Mouse (Mus musculus): ENCODE data around the gene Smim20.
A peak's percentile ranks its signal among the peaks of the same experiment; 100 is the strongest.

The Smim20 gene

GRCm38 (mm10) chr5:53266931-53267853, at the start of gene Smim20:
Gene Smim20 (plus strand): TSS chr5:53267083.
- peak; percentile 90 for DNase-seq (ENCODE audit: extremely low spot score, low spot score)

GRCm38 (mm10) chr5:53225434-53225833, 41.4 kb upstream of the Smim20 start:
- DNase-seq (ENCODE audit: extremely low spot score, low spot score), result no peak

GRCm38 (mm10) chr5:53230560-53230959, 36.3 kb upstream of the Smim20 start:
- DNase-seq (ENCODE audit: extremely low spot score, low spot score), result no peak

- DNase-seq (ENCODE audit: extremely low spot score, low spot score), result peak; percentile 18
These were observed 31.3 kb upstream of the Smim20 start for GRCm38 (mm10) chr5:53235551-53235950.

GRCm38 (mm10) chr5:53236136-53236535, 30.7 kb upstream of the Smim20 start:
- DNase-seq (ENCODE audit: extremely low spot score, low spot score), result no peak

DNA sequence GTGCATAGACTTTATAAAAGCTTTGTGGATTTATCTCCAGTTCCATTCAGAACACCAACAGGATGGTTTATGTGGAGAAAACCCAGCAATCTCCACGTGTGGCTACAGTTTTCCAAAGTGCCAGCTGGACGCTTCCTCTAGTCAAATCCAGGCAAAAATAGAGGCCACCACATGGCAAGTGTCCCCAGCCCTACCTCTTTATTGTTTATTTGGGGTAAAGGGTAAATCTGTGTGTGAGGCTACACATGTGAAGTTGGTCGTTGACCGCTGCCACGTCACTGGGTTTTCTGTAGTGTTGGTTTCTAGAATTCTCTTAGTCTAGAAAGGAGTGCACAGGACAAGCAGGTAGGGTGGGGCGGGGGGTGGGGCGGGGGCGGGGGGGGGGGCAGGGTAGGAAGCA, 30.1 kb upstream of the Smim20 start:
- DNase-seq (ENCODE audit: extremely low spot score, low spot score), result no peak

GRCm38 (mm10) chr5:53238761-53239160, 28.1 kb upstream of the Smim20 start:
- DNase-seq (ENCODE audit: extremely low spot score, low spot score), result no peak

DNA sequence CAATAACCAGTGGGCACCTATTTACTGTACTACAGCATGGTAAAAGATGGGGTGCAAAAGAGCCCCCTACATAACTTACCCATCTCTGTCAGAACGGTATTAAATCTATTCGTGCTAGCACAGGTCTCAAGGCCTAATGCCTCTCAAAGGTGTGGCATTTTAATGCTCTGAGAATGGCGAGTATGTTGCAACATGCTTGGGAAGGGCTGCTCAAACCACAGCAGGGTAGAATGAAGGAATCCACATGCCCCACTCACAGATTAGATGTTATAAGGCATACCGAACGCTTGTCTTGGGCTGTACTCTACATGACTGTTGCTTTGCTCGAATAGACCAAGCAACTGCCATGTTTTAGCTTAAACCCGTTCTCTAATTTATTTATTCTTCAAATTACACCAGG, 27.7 kb upstream of the Smim20 start:
- no peak for DNase-seq (ENCODE audit: extremely low spot score, low spot score)

- DNase-seq (ENCODE audit: extremely low spot score, low spot score), result no peak
These were observed 26.9 kb upstream of the Smim20 start for GRCm38 (mm10) chr5:53239831-53240440.

DNA sequence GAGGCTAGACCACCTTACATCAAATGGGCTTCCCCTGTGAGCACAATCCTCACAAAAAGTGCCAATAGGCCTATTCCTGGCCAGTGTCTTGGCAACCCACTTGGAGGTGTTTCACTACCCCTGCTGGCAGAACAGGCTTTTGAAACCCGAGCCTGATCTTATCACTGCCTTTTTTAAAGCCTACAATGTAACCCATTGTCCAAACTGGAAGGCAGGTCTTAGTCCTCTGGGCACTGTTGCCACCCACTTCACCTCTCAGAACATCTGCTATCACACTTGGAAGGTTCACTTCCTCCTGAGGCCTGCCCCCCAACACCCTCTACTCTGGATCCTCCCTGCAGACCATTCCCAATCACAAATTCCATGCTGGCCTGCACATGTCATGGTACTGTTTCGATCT, 25.8 kb upstream of the Smim20 start:
- DNase-seq (ENCODE audit: extremely low spot score, low spot score), result no peak

DNA sequence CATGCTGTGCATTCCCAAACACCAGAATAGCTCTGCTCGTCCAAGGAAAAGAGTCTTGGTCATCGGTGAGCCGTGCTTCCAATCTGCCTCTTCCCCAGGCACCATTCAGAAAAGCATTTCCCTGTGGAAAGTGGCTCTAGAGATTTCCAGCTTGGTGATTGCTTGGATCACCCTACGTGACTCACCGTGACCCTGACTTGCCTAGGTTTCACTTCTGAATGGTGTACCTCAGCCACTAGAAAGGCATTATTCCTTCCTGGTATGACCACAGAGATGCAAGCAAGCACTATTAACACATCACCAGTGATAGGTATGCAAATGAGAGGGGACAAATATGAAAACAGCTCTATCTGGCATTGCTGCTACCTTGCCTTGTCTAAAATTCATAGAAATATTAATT, 24.9 kb upstream of the Smim20 start:
- no peak for DNase-seq (ENCODE audit: extremely low spot score, low spot score)

GRCm38 (mm10) chr5:53242865-53243499, 23.9 kb upstream of the Smim20 start:
- no peak for DNase-seq (ENCODE audit: extremely low spot score, low spot score)

- no peak for DNase-seq (ENCODE audit: extremely low spot score, low spot score)
These were observed 22.9 kb upstream of the Smim20 start for GRCm38 (mm10) chr5:53243933-53244332.

DNA sequence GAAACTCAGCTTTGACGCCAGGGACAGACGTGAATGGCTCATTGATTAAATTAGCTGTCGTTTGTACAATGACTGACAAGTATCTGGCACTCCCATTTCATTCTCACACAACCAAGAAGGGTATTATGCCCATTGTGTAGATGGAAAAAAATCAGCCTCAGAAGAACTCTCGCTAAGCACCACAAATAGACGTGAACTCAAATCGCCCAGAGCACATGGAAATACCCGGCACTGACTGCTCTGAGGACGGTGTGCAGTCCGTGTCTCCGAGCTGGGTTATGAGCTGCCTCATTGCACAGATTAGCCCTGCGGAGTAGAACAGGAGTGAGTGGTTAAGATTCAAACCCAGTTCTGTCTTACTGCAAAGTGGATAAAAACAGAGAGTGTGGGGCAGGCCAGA, 18.4 kb upstream of the Smim20 start:
- DNase-seq (ENCODE audit: extremely low spot score, low spot score), result no peak

DNA sequence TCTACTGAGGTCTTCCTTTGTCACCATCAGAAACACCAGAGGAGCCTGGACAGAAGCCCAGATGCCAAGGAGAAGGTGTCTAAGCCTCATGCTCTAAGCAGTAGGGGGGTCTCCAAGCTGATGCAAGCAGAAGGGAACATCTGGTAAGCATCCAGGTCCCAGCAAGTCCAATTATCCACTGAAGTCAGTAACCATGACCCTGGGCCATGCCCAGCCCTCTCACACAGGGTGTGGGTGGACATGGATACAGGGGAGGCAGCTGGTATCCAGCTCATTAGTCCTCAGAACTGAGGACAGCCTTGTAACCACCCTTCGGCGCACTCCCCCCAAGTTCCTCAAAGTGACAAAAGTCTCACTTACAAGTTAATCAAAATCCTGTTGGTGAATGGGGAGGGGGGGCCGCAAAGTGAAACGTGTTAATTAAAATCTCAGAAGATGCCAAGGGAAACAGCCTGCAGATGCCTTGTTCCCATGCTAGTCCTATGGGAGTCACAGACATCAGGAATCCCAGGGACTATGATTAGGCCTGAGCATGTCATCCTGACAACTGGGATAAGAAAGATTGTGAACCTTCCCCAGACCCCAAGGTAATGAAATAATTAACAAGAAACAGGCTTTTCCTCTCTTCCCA, 17.3 kb upstream of the Smim20 start:
- DNase-seq (ENCODE audit: extremely low spot score, low spot score), result no peak

DNA sequence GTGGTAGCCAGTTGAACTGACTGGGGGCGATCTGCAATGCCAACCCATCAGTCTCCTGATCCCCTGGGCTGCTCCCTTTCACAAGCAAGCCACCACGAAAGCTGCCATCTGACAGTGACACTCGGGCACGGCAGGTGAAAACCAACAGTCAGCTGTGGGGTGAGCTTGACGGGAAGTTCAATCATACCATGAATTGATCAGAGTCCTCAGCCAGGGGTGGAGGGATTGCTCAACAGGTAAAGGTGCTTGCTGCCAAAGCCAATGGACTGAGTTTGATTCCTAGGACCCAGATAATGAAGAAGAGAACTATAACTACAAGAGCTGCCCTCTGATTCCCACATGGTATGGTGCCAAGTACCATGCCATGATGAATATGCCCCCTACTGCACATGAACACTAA, 12.7 kb upstream of the Smim20 start:
- DNase-seq (ENCODE audit: extremely low spot score, low spot score), result no peak

GRCm38 (mm10) chr5:53254821-53255220, 12.1 kb upstream of the Smim20 start:
- no peak for DNase-seq (ENCODE audit: extremely low spot score, low spot score)

DNA sequence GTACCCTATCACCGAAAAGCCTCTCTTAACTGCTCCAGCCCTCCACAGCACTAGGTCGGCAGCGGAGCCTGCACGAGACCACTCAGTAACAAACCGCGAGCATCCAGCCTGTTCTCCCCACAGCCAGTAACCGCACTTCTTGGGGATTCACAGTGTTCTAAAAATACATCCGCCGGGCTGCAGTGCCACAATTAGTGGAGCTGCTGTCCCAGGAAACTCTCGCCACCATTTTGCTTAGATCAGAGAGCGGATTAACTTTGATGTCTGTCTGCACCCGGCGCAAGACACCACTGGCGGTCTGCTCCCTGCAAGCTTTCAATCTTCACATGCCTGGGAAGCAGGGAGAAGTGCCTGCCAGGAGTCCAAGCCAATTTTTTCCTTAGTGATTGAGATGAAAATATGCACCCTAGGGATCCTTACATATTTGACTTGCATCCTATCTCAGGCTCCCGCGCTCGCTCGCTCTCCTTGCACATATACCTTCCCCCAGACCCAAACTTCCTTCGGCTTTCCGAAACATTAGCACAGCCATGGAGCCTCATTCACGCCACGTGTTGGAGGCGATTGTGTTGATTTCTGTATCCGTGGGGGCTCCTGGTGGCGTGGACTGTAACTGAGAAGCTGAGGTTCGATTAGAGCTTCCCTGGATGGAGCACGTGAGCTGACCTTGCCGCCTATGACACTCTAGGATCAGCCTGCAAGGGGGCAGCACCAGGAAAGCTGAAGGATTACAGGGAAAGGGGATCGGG, 8.7 kb upstream of the Smim20 start:
- DNase-seq (ENCODE audit: extremely low spot score, low spot score), result peak; percentile 60

DNA sequence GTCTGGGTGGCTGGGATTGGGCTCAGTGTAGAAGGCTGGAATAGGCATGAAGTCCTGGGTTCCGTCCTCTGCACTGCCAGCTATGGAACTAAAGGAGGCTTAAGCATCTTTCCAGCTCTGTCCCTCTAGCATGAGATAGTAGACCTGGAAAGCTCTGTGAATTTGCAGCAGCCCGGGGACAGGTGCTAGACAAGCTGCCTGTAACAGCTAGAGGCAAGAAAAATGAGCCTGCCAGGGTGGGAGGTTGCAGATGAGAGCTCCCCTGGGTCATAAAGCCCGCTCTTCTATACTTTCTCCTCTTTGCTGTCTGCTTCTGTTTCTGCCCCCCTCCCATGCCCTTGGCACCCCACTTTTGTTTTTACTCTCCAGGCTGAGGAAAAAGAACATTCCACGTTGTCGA, 7.0 kb upstream of the Smim20 start:
- DNase-seq (ENCODE audit: extremely low spot score, low spot score), result no peak

GRCm38 (mm10) chr5:53261999-53262398, 4.9 kb upstream of the Smim20 start:
- DNase-seq (ENCODE audit: extremely low spot score, low spot score), result no peak

- DNase-seq (ENCODE audit: extremely low spot score, low spot score), result no peak
These were observed 2.8 kb upstream of the Smim20 start for GRCm38 (mm10) chr5:53264061-53264460.
